Mouse (Mus musculus) B cell, adult 2 months (primary cell): ENCODE measurements around the gene Svs1.

Experiments used
- DNase-seq, 2 experiments: peaks; one replicate each; pipeline ENCODE4 v3.0.0; 2022

Gene Svs1

GRCm38 (mm10) chr6:49013023-49013422 lies 26.4 kb downstream of the Svs1 start:
- DNase-seq, result no peak

- DNase-seq, result no peak
Observed at GRCm38 (mm10) chr6:49013458-49013857, 26.8 kb downstream of the Svs1 start.

GRCm38 (mm10) chr6:49017150-49017549 lies 30.5 kb downstream of the Svs1 start:
- DNase-seq, result no peak

- no peak for DNase-seq
Observed at GRCm38 (mm10) chr6:49019341-49019740, 32.7 kb downstream of the Svs1 start.

GRCm38 (mm10) chr6:49021141-49022012 lies 34.7 kb downstream of the Svs1 start:
- no peak for DNase-seq

- no peak for DNase-seq
Observed at GRCm38 (mm10) chr6:49022384-49022783, 35.7 kb downstream of the Svs1 start.

GRCm38 (mm10) chr6:49023315-49023714 lies 36.7 kb downstream of the Svs1 start:
- DNase-seq, result no peak

GRCm38 (mm10) chr6:49025290-49025689 lies 38.6 kb downstream of the Svs1 start:
- DNase-seq, result no peak

GRCm38 (mm10) chr6:49026496-49026895 lies 39.8 kb downstream of the Svs1 start:
- DNase-seq, result no peak

- DNase-seq, result no peak
Observed at GRCm38 (mm10) chr6:49028019-49028418, 41.4 kb downstream of the Svs1 start.

- no peak for DNase-seq
Observed at GRCm38 (mm10) chr6:49028708-49029107, 42.0 kb downstream of the Svs1 start.

GRCm38 (mm10) chr6:49031230-49031629 lies 44.6 kb downstream of the Svs1 start:
- DNase-seq, result no peak

- DNase-seq, result no peak
Observed at GRCm38 (mm10) chr6:49032783-49033182, 46.1 kb downstream of the Svs1 start.

GRCm38 (mm10) chr6:49036275-49037267 lies 49.9 kb downstream of the Svs1 start, which contains the start of gene Gpnmb:
Gene Gpnmb (plus strand): TSS chr6:49036546.
- DNase-seq, result peak in 1 of 2 experiments; percentile 18

- no peak for DNase-seq
Observed at GRCm38 (mm10) chr6:49037268-49037662, 50.6 kb downstream of the Svs1 start.

GRCm38 (mm10) chr6:49039470-49040180 lies 53.0 kb downstream of the Svs1 start:
- DNase-seq, result peak; percentile 73
